Mouse (Mus musculus): ENCODE measurements at regions not wholly inside any gene's neighbourhood (a gene's known extent, or its start where the extent isn't known, plus 50 kb on each side); places are given as distances from the start of the nearest gene placed in this dataset. TPM values are rescaled to one million over a fixed set of nuclear protein-coding genes. Genes with fewer than 3 reads are reported as not detected.

Small RNA genes lying in the stretch of these regions (microRNA-seq; reads per million reads assigned to microRNA genes)
- gene Gm23694 (not detected), gene Gm24096 (not detected)
